Mouse (Mus musculus) liver, adult 2 months (tissue): Measurements from ENCODE around the gene Ctss. TPM values are rescaled to one million over a fixed set of nuclear protein-coding genes. Genes with fewer than 3 reads are reported as not detected.

Experiments used
- DNase-seq: peaks from one replicate; pipeline ENCODE4 v3.0.0-alpha.2; 2011; ENCODE audit warnings: low read depth, low spot score; ENCODE audit errors: extremely low read depth
- H3K27ac ChIP-seq: fragments of 200-500 bp; replicated peaks from 2 replicates; pipeline ENCODE4 v1.5.1; 2012; ENCODE audit warnings: low read depth, mild to moderate bottlenecking, control low read depth, inconsistent platforms, low read length; ENCODE audit not compliant: insufficient read depth
- H3K27me3 ChIP-seq: fragments of 200-500 bp; 2 replicates; pipeline ENCODE4 v1.6.1; 2012; ENCODE audit warnings: mild to moderate bottlenecking, moderate library complexity, low read length, inconsistent platforms; ENCODE audit not compliant: control insufficient read depth, insufficient read depth
- H3K36me3 ChIP-seq: fragments of 200-500 bp; 2 replicates; pipeline ENCODE4 v1.6.1; 2012; ENCODE audit warnings: low read length, inconsistent platforms; ENCODE audit not compliant: control insufficient read depth, insufficient read depth
- H3K4me1 ChIP-seq: fragments of 200-500 bp; 2 replicates; pipeline ENCODE4 v1.6.1; 2011; ENCODE audit warnings: low read length; ENCODE audit not compliant: control insufficient read depth, insufficient read depth
- H3K4me3 ChIP-seq: fragments of 200-500 bp; 2 replicates; pipeline ENCODE4 v1.5.1; 2011; ENCODE audit warnings: low read depth, mild to moderate bottlenecking, control low read depth, low read length, moderate library complexity; ENCODE audit not compliant: insufficient read depth
- H3K79me2 ChIP-seq: fragments of 200-500 bp; 2 replicates; pipeline ENCODE4 v1.6.1; 2012; ENCODE audit warnings: inconsistent platforms, mild to moderate bottlenecking, low read length, moderate library complexity; ENCODE audit not compliant: control insufficient read depth, insufficient read depth
- H3K9ac ChIP-seq: fragments of 200-500 bp; 2 replicates; pipeline ENCODE4 v1.6.1; 2012; ENCODE audit warnings: low read depth, mild to moderate bottlenecking, control low read depth, inconsistent platforms, low read length
- CTCF ChIP-seq: fragments of 200-500 bp; IDR thresholded peaks from 2 replicates; pipeline ENCODE4 v1.5.1; 2011; ENCODE audit warnings: low read depth, low read length, control low read depth
- POLR2A ChIP-seq: fragments of 200-500 bp; IDR thresholded peaks from 2 replicates; pipeline ENCODE4 v1.6.1; 2011; ENCODE audit warnings: low read length, control low read depth; ENCODE audit not compliant: insufficient read depth; ENCODE audit errors: extremely low read depth
- WGBS: fragments of 180-500 bp; shearing (Covaris S2); methylation state at CpG from one replicate; pipeline ENCODE4 v1.1.7; 2018; 5-methylcytosine and 5-hydroxymethylcytosine counted together
- polyA plus RNA-seq: library from polyadenylated mRNA; depleted of rRNA; stranded (reverse); fragments of >200 nt; gene quantifications from 2 replicates; pipeline ENCODE4 v1.2.3, GENCODE M21; 2012
- total RNA-seq: library from RNA; depleted of rRNA; stranded (reverse); fragments of >200 nt; gene quantifications from 2 replicates; pipeline ENCODE4 v1.2.3, GENCODE M21; 2014

Gene Ctss
- total and polyA plus RNA-seq, 2 experiments = 13.5 to 77.4 TPM

- no peaks in the 10 kb centered on the region for H3K4me1 ChIP-seq
- DNase-seq = no peak
- H3K79me2 ChIP-seq = no peaks in the 10 kb centered on the region
- H3K4me3 ChIP-seq = no peak overlapping the region
- no peaks in the 10 kb centered on the region for H3K36me3 ChIP-seq
- no peak overlapping the region for H3K27ac ChIP-seq
- TF ChIP-seq POLR2A = no peak
- no peak for TF ChIP-seq CTCF
- 94% methylated on average over 1 of the region's 1 CpGs for WGBS
- H3K9ac ChIP-seq = no peak overlapping the region
- no peaks in the 10 kb centered on the region for H3K27me3 ChIP-seq
These were observed 23.6 kb downstream of the Ctss start for GRCm38 (mm10) chr3:95550176-95550575.

GRCm38 (mm10) chr3:95553986-95554385 lies 27.4 kb downstream of the Ctss start:
- no peak overlapping the region for H3K27ac ChIP-seq
- H3K4me3 ChIP-seq = no peak overlapping the region
- no peak overlapping the region for H3K9ac ChIP-seq
- no peak for DNase-seq
- no peaks in the 10 kb centered on the region for H3K4me1 ChIP-seq
- no peaks in the 10 kb centered on the region for H3K27me3 ChIP-seq
- H3K36me3 ChIP-seq = no peaks in the 10 kb centered on the region
- TF ChIP-seq CTCF = no peak
- TF ChIP-seq POLR2A = no peak
- 28% methylated on average over 3 of the region's 3 CpGs for WGBS
- no peaks in the 10 kb centered on the region for H3K79me2 ChIP-seq

GRCm38 (mm10) chr3:95559437-95559836 lies 32.9 kb downstream of the Ctss start, which contains the start of gene Hormad1:
Gene Hormad1, plus strand, starts transcription at chr3:95559677.
- TF ChIP-seq POLR2A = no peak
- TF ChIP-seq CTCF = no peak
- no peak within 1 kb of the TSS for H3K27ac ChIP-seq
- no peak within 1 kb of the TSS for H3K9ac ChIP-seq
- H3K4me3 ChIP-seq = no peak within 1 kb of the TSS
- 92% methylated on average over 27 of the region's 27 CpGs for WGBS
- H3K36me3 ChIP-seq = no peaks in the 10 kb centered on the region
- no peaks in the 10 kb centered on the region for H3K27me3 ChIP-seq
- no peaks in the 10 kb centered on the region for H3K79me2 ChIP-seq
- H3K4me1 ChIP-seq = no peaks in the 10 kb centered on the region
- no peak for DNase-seq

GRCm38 (mm10) chr3:95560738-95561137 lies 34.2 kb downstream of the Ctss start:
- no peak overlapping the region for H3K9ac ChIP-seq
- 91% methylated on average over 3 of the region's 3 CpGs for WGBS
- H3K4me1 ChIP-seq = no peaks in the 10 kb centered on the region
- TF ChIP-seq CTCF (no peak), POLR2A (no peak)
- H3K27me3 ChIP-seq = no peaks in the 10 kb centered on the region
- DNase-seq = no peak
- H3K27ac ChIP-seq = no peak overlapping the region
- H3K79me2 ChIP-seq = no peaks in the 10 kb centered on the region
- no peak overlapping the region for H3K4me3 ChIP-seq
- no peaks in the 10 kb centered on the region for H3K36me3 ChIP-seq

- no peaks in the 10 kb centered on the region for H3K27me3 ChIP-seq
- H3K79me2 ChIP-seq = no peaks in the 10 kb centered on the region
- no peak overlapping the region for H3K4me3 ChIP-seq
- H3K36me3 ChIP-seq = no peaks in the 10 kb centered on the region
- no peak overlapping the region for H3K9ac ChIP-seq
- no peaks in the 10 kb centered on the region for H3K4me1 ChIP-seq
- no peak overlapping the region for H3K27ac ChIP-seq
- 69% methylated on average over 2 of the region's 2 CpGs for WGBS
- DNase-seq = no peak
- TF ChIP-seq POLR2A (no peak), CTCF (no peak)
These were observed 35.2 kb downstream of the Ctss start for GRCm38 (mm10) chr3:95561826-95562225.

GRCm38 (mm10) chr3:95569585-95569984 lies 43.0 kb downstream of the Ctss start:
- no peak for DNase-seq
- H3K27me3 ChIP-seq = no peaks in the 10 kb centered on the region
- H3K79me2 ChIP-seq = no peaks in the 10 kb centered on the region
- no peak overlapping the region for H3K9ac ChIP-seq
- no peak overlapping the region for H3K4me3 ChIP-seq
- no peaks in the 10 kb centered on the region for H3K4me1 ChIP-seq
- 93% methylated on average over 3 of the region's 3 CpGs for WGBS
- H3K27ac ChIP-seq = no peak overlapping the region
- no peak for TF ChIP-seq CTCF
- TF ChIP-seq POLR2A = no peak
- H3K36me3 ChIP-seq = no peaks in the 10 kb centered on the region
